Mouse (Mus musculus) cerebellum, adult 2 months (tissue): ENCODE measurements around the gene Stx4a.

Experiments used
- CTCF ChIP-seq: fragments of 200-500 bp; IDR thresholded peaks from 2 replicates; pipeline ENCODE4 v1.5.1; 2011; ENCODE audit warnings: low read depth, mild to moderate bottlenecking, control low read depth, low read length, moderate library complexity, borderline replicate concordance; ENCODE audit not compliant: insufficient read depth
- POLR2A ChIP-seq: fragments of 200-500 bp; IDR thresholded peaks from 2 replicates; pipeline ENCODE4 v1.6.1; 2011; ENCODE audit warnings: low read length, control low read depth, borderline replicate concordance; ENCODE audit not compliant: insufficient read depth

GRCm38 (mm10) chr7:127858258-127858657, 34.2 kb downstream of the Stx4a start:
- TF ChIP-seq CTCF, result no peak
- no peak for TF ChIP-seq POLR2A
